Mouse (Mus musculus) olfactory bulb, adult 2 months (tissue): Measurements from ENCODE around the gene Vax1.

ENCODE experiments used
- CTCF ChIP-seq: fragments of 200-500 bp; IDR thresholded peaks from 2 replicates; pipeline ENCODE4 v1.5.1; 2012; ENCODE audit warnings: low read depth, mild to moderate bottlenecking, low read length, moderate library complexity; ENCODE audit not compliant: insufficient read depth
- POLR2A ChIP-seq: fragments of 200-500 bp; IDR thresholded peaks from 2 replicates; pipeline ENCODE4 v1.6.1; 2012; ENCODE audit warnings: mild to moderate bottlenecking, low read depth, low read length, moderate library complexity; ENCODE audit not compliant: insufficient read depth

DNA sequence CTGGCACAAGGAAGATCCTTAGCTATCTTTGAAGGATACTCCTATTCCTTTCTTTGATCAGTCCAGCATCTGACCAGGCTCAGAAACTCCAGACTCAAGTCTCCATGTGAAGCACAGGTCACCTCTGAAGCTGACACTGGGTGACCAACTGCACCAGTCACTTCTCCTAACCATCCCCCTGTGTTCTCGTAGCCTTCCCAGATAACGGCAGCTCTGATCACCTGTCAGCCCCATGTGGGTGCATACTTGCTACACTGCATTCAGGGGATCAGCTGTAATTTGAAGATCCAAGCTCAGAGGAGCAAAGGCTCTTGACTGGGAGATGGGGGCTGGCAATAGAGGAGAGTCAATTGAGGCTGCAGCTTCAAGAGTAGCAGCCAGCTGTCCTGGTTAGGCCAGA lies 39.1 kb upstream of the Vax1 start:
- no peak for TF ChIP-seq CTCF
- TF ChIP-seq POLR2A: no peak
